Mouse (Mus musculus): ENCODE results near the gene Pebp1. TPM values are rescaled to one million over a fixed set of nuclear protein-coding genes. Genes with fewer than 3 reads are reported as not detected.

The Pebp1 gene
- polyA plus RNA-seq, 1 experiment: 713 TPM

DNA sequence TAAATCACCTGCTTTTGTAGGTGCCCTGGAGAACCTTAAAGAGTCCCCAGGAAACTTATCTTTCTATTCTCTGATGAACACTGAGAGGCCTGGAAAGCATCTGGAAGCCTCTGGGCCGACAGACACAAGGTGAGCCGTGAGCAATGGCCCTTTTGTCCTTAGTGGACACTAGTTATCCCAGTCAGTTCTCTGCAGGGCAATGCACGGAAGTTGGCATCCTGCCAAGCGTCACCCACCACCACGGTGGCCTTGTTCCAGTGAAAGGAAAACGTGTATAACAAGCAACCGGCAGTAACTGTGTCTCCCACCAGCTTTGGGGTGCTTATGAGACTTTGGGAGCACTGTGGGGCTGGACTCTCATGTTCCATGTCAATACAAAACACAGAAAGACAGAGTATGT lies 2.7 kb downstream of the Pebp1 start:
- Histone ChIP-seq H3K4me3 (no peak overlapping the region), H3ac (ENCODE audit: control insufficient read depth, insufficient read length) (no peak overlapping the region), H3K79me2 (ENCODE audit: control insufficient read depth, insufficient read depth) (peaks cover 24% of the 10 kb centered on the region), H3K36me3 (ENCODE audit: control insufficient read depth, insufficient read depth) (peaks cover 14% of the 10 kb centered on the region), H3K4me2 (ENCODE audit: low read depth) (no peak overlapping the region), H3K27me3 (ENCODE audit: control insufficient read depth, insufficient read depth, insufficient read length) (no peaks in the 10 kb centered on the region)
- TF ChIP-seq TCF12 (IDR thresholded peaks at IDR 0.05; ENCODE audit: insufficient read depth, poor library complexity, severe bottlenecking) (no peak), USF1 (IDR thresholded peaks at IDR 0.05; ENCODE audit: low read depth) (no peak), TCF3 (IDR thresholded peaks at IDR 0.05; ENCODE audit: insufficient read length, low read depth) (no peak), MYOG (IDR thresholded peaks at IDR 0.05; ENCODE audit: control insufficient read depth in 1 of 3, insufficient read depth in 1 of 3, insufficient read length in 2 of 3, low read depth in 2 of 3) (no peak), SRF (IDR thresholded peaks at IDR 0.05; ENCODE audit: control insufficient read depth, insufficient read length, low read depth) (no peak), MYOD1 (IDR thresholded peaks at IDR 0.05; ENCODE audit: control insufficient read depth in 1 of 3, insufficient read length in 2 of 3, low read depth in 2 of 3) (no peak), E2F4 (IDR thresholded peaks at IDR 0.05; ENCODE audit: insufficient read depth) (no peak), REST (IDR thresholded peaks at IDR 0.05; ENCODE audit: insufficient read depth, insufficient read length) (no peak), POLR2AphosphoS2 (IDR thresholded peaks at IDR 0.05; ENCODE audit: insufficient read length, low read depth) (no peak), POLR2A (IDR thresholded peaks at IDR 0.05; ENCODE audit: insufficient read length, low read depth) (no peak), MAX (IDR thresholded peaks at IDR 0.05; ENCODE audit: low read depth) (no peak), CEBPB (IDR thresholded peaks at IDR 0.05; ENCODE audit: insufficient read depth, poor library complexity, severe bottlenecking) (no peak)

DNA sequence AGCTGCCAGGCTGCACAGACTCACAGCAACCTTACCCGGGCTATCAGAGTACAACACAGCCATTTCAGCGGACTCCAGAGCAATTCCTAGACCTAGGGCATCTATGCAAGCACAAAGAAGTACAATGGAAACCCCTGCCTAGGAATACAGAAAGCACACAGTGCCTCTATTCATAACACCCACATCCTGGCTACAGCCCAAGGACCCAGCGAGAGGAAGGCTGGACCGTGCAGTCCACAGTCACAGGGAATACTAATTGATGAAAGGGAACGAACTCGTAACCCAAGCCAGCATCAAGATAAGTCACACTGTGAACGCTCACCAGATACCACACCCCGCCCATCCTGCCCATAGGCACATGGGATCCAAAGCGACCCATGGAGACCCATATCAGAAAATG lies 3.4 kb downstream of the Pebp1 start:
- no peaks in the 10 kb centered on the region for H3K27me3 ChIP-seq (ENCODE audit: control insufficient read depth, insufficient read depth, insufficient read length)
- peaks cover 24% of the 10 kb centered on the region for H3K79me2 ChIP-seq (ENCODE audit: control insufficient read depth, insufficient read depth)
- TF ChIP-seq REST (IDR thresholded peaks at IDR 0.05; ENCODE audit: insufficient read depth, insufficient read length): no peak
- TF ChIP-seq CEBPB (IDR thresholded peaks at IDR 0.05; ENCODE audit: insufficient read depth, poor library complexity, severe bottlenecking): no peak
- no peak for TF ChIP-seq USF1 (IDR thresholded peaks at IDR 0.05; ENCODE audit: low read depth)
- no peak for TF ChIP-seq TCF12 (IDR thresholded peaks at IDR 0.05; ENCODE audit: insufficient read depth, poor library complexity, severe bottlenecking)
- TF ChIP-seq MYOG (IDR thresholded peaks at IDR 0.05; ENCODE audit: control insufficient read depth in 1 of 3, insufficient read depth in 1 of 3, insufficient read length in 2 of 3, low read depth in 2 of 3): no peak
- TF ChIP-seq POLR2AphosphoS2 (IDR thresholded peaks at IDR 0.05; ENCODE audit: insufficient read length, low read depth): no peak
- no peak for TF ChIP-seq TCF3 (IDR thresholded peaks at IDR 0.05; ENCODE audit: insufficient read length, low read depth)
- TF ChIP-seq SRF (IDR thresholded peaks at IDR 0.05; ENCODE audit: control insufficient read depth, insufficient read length, low read depth): no peak
- H3K36me3 ChIP-seq (ENCODE audit: control insufficient read depth, insufficient read depth): peaks cover 14% of the 10 kb centered on the region
- no peak overlapping the region for H3K4me3 ChIP-seq
- H3ac ChIP-seq (ENCODE audit: control insufficient read depth, insufficient read length): no peak overlapping the region
- H3K4me2 ChIP-seq (ENCODE audit: low read depth): no peak overlapping the region

DNA sequence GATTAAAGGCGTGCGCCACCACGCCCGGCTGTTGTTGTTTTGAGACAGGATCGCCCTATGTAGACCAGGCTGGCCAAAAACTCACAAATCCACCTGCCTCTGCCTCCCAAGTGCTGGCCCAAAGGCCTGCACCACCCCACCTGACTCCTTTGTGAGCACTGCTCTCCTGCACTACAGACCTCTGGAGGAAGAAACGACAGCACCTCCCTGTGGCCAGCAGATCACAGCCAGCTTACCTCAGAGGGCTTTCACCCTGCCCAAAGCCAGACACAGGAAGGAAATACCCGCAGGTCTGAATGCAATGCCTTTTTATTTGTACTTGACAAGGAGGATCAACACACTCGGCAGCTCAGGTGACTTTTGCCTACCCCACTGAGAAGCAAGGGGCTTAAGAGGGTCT lies 5.1 kb downstream of the Pebp1 start:
- H3K4me2 ChIP-seq (ENCODE audit: low read depth): no peak overlapping the region
- H3K4me3 ChIP-seq: no peak overlapping the region
- no peak overlapping the region for H3ac ChIP-seq (ENCODE audit: control insufficient read depth, insufficient read length)
- H3K36me3 ChIP-seq (ENCODE audit: control insufficient read depth, insufficient read depth): peaks cover 14% of the 10 kb centered on the region
- TF ChIP-seq CEBPB (IDR thresholded peaks at IDR 0.05; ENCODE audit: insufficient read depth, poor library complexity, severe bottlenecking) (no peak), E2F4 (IDR thresholded peaks at IDR 0.05; ENCODE audit: insufficient read depth) (no peak), MYOG (IDR thresholded peaks at IDR 0.05; ENCODE audit: control insufficient read depth in 1 of 3, insufficient read depth in 1 of 3, insufficient read length in 2 of 3, low read depth in 2 of 3) (no peak), TCF12 (IDR thresholded peaks at IDR 0.05; ENCODE audit: insufficient read depth, poor library complexity, severe bottlenecking) (no peak), USF1 (IDR thresholded peaks at IDR 0.05; ENCODE audit: low read depth) (no peak), MAX (IDR thresholded peaks at IDR 0.05; ENCODE audit: low read depth) (no peak), POLR2A (IDR thresholded peaks at IDR 0.05; ENCODE audit: insufficient read length, low read depth) (no peak), POLR2AphosphoS2 (IDR thresholded peaks at IDR 0.05; ENCODE audit: insufficient read length, low read depth) (no peak), REST (IDR thresholded peaks at IDR 0.05; ENCODE audit: insufficient read depth, insufficient read length) (no peak), TCF3 (IDR thresholded peaks at IDR 0.05; ENCODE audit: insufficient read length, low read depth) (no peak), MYOD1 (IDR thresholded peaks at IDR 0.05; ENCODE audit: control insufficient read depth in 1 of 3, insufficient read length in 2 of 3, low read depth in 2 of 3) (no peak), SRF (IDR thresholded peaks at IDR 0.05; ENCODE audit: control insufficient read depth, insufficient read length, low read depth) (no peak)
- H3K79me2 ChIP-seq (ENCODE audit: control insufficient read depth, insufficient read depth): peaks cover 24% of the 10 kb centered on the region
- H3K27me3 ChIP-seq (ENCODE audit: control insufficient read depth, insufficient read depth, insufficient read length): no peaks in the 10 kb centered on the region

DNA sequence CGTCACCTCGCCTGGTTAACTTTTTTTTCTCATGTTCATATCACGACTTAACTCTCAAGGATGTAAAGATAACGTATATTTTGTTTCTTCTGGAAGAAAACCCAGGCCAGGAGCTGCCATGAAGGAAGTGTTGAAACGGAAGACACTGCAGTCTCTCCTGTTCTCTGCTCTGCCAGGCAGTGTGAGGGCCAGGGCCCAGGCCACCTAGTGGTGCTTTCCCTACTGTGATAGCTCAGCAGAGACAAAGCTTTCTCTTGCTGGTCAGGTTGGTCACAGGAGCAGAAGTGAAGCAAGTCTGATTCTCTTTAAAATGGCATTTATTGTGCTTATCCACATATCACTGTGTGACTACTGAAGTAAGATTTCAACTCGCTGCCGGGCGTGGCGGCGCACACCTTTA lies 5.9 kb downstream of the Pebp1 start:
- no peak overlapping the region for H3K4me2 ChIP-seq (ENCODE audit: low read depth)
- H3K79me2 ChIP-seq (ENCODE audit: control insufficient read depth, insufficient read depth): peaks cover 17% of the 10 kb centered on the region
- TF ChIP-seq TCF3 (IDR thresholded peaks at IDR 0.05; ENCODE audit: insufficient read length, low read depth) (no peak), POLR2AphosphoS2 (IDR thresholded peaks at IDR 0.05; ENCODE audit: insufficient read length, low read depth) (no peak), SRF (IDR thresholded peaks at IDR 0.05; ENCODE audit: control insufficient read depth, insufficient read length, low read depth) (no peak), MYOG (IDR thresholded peaks at IDR 0.05; ENCODE audit: control insufficient read depth in 1 of 3, insufficient read depth in 1 of 3, insufficient read length in 2 of 3, low read depth in 2 of 3) (no peak), USF1 (IDR thresholded peaks at IDR 0.05; ENCODE audit: low read depth) (no peak), MYOD1 (IDR thresholded peaks at IDR 0.05; ENCODE audit: control insufficient read depth in 1 of 3, insufficient read length in 2 of 3, low read depth in 2 of 3) (no peak), MAX (IDR thresholded peaks at IDR 0.05; ENCODE audit: low read depth) (no peak)
- no peak overlapping the region for H3K4me3 ChIP-seq
- H3K27me3 ChIP-seq (ENCODE audit: control insufficient read depth, insufficient read depth, insufficient read length): no peaks in the 10 kb centered on the region
- no peak overlapping the region for H3ac ChIP-seq (ENCODE audit: control insufficient read depth, insufficient read length)
- peaks cover 14% of the 10 kb centered on the region for H3K36me3 ChIP-seq (ENCODE audit: control insufficient read depth, insufficient read depth)

DNA sequence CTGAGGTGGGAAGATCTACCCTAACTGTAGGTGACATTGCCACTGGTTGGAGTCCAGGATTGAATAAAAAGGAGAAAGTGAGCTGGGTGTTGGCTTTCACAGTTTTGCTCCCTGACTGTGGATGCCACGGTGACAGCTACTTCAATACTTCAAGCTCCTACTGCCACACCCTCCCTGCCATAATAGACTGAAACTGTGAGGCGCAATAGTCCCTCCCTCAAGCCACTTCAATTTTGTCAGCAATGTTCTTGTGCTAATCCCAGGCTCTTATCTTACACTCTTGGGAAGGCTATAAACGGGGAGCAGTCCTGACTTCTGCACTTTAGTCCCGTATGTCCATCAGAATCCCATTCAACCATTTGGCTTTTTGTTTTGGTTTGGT lies 7.8 kb downstream of the Pebp1 start:
- TF ChIP-seq MYOD1 (IDR thresholded peaks at IDR 0.05; ENCODE audit: control insufficient read depth in 1 of 3, insufficient read length in 2 of 3, low read depth in 2 of 3) (no peak), POLR2AphosphoS2 (IDR thresholded peaks at IDR 0.05; ENCODE audit: insufficient read length, low read depth) (no peak), TCF12 (IDR thresholded peaks at IDR 0.05; ENCODE audit: insufficient read depth, poor library complexity, severe bottlenecking) (no peak), POLR2A (IDR thresholded peaks at IDR 0.05; ENCODE audit: insufficient read length, low read depth) (no peak), USF1 (IDR thresholded peaks at IDR 0.05; ENCODE audit: low read depth) (no peak)
- H3K4me2 ChIP-seq (ENCODE audit: low read depth): no peak overlapping the region

More for the DNA sequence above, 7.8 kb downstream of the Pebp1 start:
- Histone ChIP-seq H3K36me3 (ENCODE audit: control insufficient read depth, insufficient read depth) (peaks cover 14% of the 10 kb centered on the region), H3K4me3 (no peak overlapping the region), H3ac (ENCODE audit: control insufficient read depth, insufficient read length) (no peak overlapping the region), H3K27me3 (ENCODE audit: control insufficient read depth, insufficient read depth, insufficient read length) (no peaks in the 10 kb centered on the region), H3K79me2 (ENCODE audit: control insufficient read depth, insufficient read depth) (no peaks in the 10 kb centered on the region)

Measured in myocyte (in vitro differentiated cells).